8 mouse cellular contexts compared by ENCODE assay signal in genomic region chrX:57674955-57675354, GRCm38 (mm10).
DNase-seq lines count a peak whose midpoint lies in the region; ATAC-seq and TF ChIP-seq lines count a peak whose summit lies in the region.

No protein-coding gene starts in this region.

- DNase-seq in adrenal gland, adult (ENCODE audit: inconsistent age in 2 of 2, low spot score in 1 of 2) = peak; percentile 45 to 85
- DNase-seq in adrenal gland, adult 8-10 months = no peak
- peak; percentile 7 for DNase-seq in liver, adult 2 months (ENCODE audit: extremely low read depth, low read depth, low spot score)
- no peak for DNase-seq in liver, embryonic 11.5 days (ENCODE audit: low spot score)
- peak; percentile 44 for DNase-seq in mesoderm, embryonic 11.5 days (ENCODE audit: low read depth, low spot score)
- DNase-seq in frontal cortex, postnatal 10 days (ENCODE audit: low spot score in 2 of 2) = no peak

- no peak for TF ChIP-seq POLR2A in liver, adult 2 months (IDR thresholded peaks at IDR 0.05; ENCODE audit: extremely low read depth, insufficient read depth, low read length)
- no peak for TF ChIP-seq POLR2A in bone marrow macrophage, adult 2 months (IDR thresholded peaks at IDR 0.05; ENCODE audit: borderline replicate concordance, low read depth, low read length)

- no peak overlapping the region for H3K4me2 ChIP-seq in liver, embryonic 11.5 days

- H3K9ac ChIP-seq in liver, adult 2 months (ENCODE audit: low read depth, low read length) = no peak overlapping the region
- no peak overlapping the region for H3K9ac ChIP-seq in liver, embryonic 11.5 days (ENCODE audit: low read depth, low read length)

- H3K79me2 ChIP-seq in liver, adult 2 months (ENCODE audit: control insufficient read depth, insufficient read depth, low read length) = no peaks in the 10 kb centered on the region

- H3K27me3 ChIP-seq in liver, adult 2 months (ENCODE audit: control insufficient read depth, insufficient read depth, low read length) = no peaks in the 10 kb centered on the region
- H3K27me3 ChIP-seq in liver, embryonic 11.5 days (replicated peaks; ENCODE audit: control insufficient read depth, insufficient read depth, low read length) = no peaks in the 10 kb centered on the region

- H3K27ac ChIP-seq in liver, adult 2 months (replicated peaks; ENCODE audit: insufficient read depth, low read depth, low read length) = no peak overlapping the region
- no peak overlapping the region for H3K27ac ChIP-seq in liver, embryonic 11.5 days (ENCODE audit: low read depth, low read length)
- H3K27ac ChIP-seq in bone marrow macrophage, adult 2 months (ENCODE audit: insufficient read depth, low read depth, low read length) = no peak overlapping the region

- H3K36me3 ChIP-seq in liver, adult 2 months (ENCODE audit: control insufficient read depth, insufficient read depth, low read length) = no peaks in the 10 kb centered on the region
- no peaks in the 10 kb centered on the region for H3K36me3 ChIP-seq in liver, embryonic 11.5 days (ENCODE audit: control insufficient read depth, insufficient read depth, low read length)

- no peaks in the 10 kb centered on the region for H3K4me1 ChIP-seq in liver, adult 2 months (ENCODE audit: control insufficient read depth, insufficient read depth, low read length)
- no peaks in the 10 kb centered on the region for H3K4me1 ChIP-seq in liver, embryonic 11.5 days (replicated peaks; ENCODE audit: control insufficient read depth, insufficient read depth, low read length)
- H3K4me1 ChIP-seq in bone marrow macrophage, adult 2 months (ENCODE audit: control insufficient read depth, insufficient read depth, low read length) = no peaks in the 10 kb centered on the region

- no peak for ATAC-seq in liver, embryonic 11.5 days (replicated peaks; ENCODE audit: low FRiP score)
- peak; percentile 27 to 68; a peak in 1 of 4 replicates for ATAC-seq in hematopoietic stem cell, adult 5-6 weeks (replicated peaks in 1 of 2; ENCODE audit: insufficient read depth in 1 of 2, low FRiP score in 2 of 2, low TSS enrichment in 1 of 2, low read depth in 1 of 2, poor library complexity in 2 of 2, severe bottlenecking in 2 of 2)

- H3K4me3 ChIP-seq in liver, adult 2 months (ENCODE audit: insufficient read depth, low read depth, low read length) = no peak overlapping the region
- no peak overlapping the region for H3K4me3 ChIP-seq in liver, embryonic 11.5 days (ENCODE audit: low read depth, low read length)
- no peak overlapping the region for H3K4me3 ChIP-seq in bone marrow macrophage, adult 2 months (ENCODE audit: insufficient read depth, low read length)

- H3K9me3 ChIP-seq in liver, embryonic 11.5 days (ENCODE audit: control insufficient read depth, low read length) = no peaks in the 10 kb centered on the region

- 14% methylated on average over 6 of the region's 6 CpGs for WGBS in liver, adult 2 months
- 17% methylated on average over 6 of the region's 6 CpGs for WGBS in liver, embryonic 11.5 days

- TF ChIP-seq CTCF in liver, adult 2 months (IDR thresholded peaks at IDR 0.05; ENCODE audit: low read depth, low read length) = peak; percentile 69
- peak; percentile 28; the same call in 1 of the 2 replicates for TF ChIP-seq CTCF in bone marrow macrophage, adult 2 months (IDR thresholded peaks at IDR 0.05; ENCODE audit: low read depth, low read length)

Comparison
In these comparisons a context has a peak if more than half of its experiments do, and no peak if none do; other contexts are left out.
1. DNase-seq: peak in adrenal gland, adult (2 of 2), liver, adult 2 months (single experiment) and mesoderm, embryonic 11.5 days (single experiment); none in adrenal gland, adult 8-10 months (single experiment), liver, embryonic 11.5 days (single experiment) and frontal cortex, postnatal 10 days (0 of 2).